Mouse (Mus musculus): ENCODE measurements around the gene Ube2i. TPM values are rescaled to one million over a fixed set of nuclear protein-coding genes. Genes with fewer than 3 reads are reported as not detected.

Gene Ube2i
- total RNA-seq, 2 experiments from 2014 or later = 113 to 136 TPM

DNA sequence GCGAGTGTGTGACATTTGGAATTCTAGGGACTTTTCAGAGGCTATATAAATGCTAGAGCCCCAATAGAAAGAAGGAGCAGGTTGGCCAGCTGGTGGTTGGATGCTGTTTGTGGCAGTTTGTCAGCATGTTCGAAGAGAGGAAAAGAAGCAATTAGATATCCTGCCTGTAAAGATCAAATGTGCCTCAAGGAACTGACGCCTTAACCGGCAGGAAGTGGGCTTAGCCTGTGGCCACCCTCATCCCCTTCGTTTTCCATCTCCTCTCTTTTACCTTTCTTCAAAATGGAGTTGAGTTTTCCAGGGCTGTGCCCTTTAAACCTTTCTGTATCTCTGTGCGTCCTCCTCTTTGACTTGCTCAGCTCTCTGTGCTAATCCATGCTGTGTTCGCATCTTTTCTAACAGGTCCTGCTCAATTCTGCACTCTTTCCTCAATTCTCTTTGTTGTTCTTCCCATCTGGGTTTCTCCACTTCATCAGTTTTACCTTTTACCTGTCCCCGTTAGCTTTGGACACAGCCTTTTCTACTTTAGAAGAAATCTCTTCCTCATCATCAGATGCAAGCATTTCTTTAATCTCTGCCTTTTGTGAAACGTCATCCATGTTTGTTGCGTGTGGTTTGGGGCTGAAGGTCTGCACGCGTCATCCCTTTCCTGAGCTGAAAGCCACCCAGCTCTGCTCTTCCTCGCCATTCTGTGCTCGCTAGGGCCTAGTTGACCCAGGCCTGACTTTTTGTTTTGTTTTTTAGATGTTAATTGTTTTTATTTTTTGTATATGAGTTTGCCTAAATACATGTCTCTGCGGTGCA, 54.7 kb downstream of the Ube2i start:
- DNase-seq = no peak

DNA sequence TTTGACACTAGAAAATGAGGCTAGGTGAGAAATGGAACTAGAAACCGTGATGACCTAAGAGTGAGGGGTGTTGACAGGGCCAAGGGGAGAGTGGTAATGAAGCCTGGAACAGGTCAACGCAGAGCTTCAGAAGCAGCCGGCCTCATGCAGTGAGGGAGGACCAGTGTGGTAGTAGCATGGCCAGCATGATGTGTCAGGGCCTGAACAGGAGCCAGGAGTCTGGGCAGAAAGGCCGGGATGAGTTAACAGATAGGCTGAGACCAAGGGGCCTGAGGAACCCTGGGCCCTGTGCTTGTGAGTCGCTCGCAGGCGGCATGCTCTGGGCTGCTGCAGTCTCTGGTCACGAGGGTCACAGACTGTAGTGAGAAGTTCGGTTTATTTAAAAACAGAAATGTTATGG, 55.5 kb downstream of the Ube2i start:
- no peak for DNase-seq

DNA sequence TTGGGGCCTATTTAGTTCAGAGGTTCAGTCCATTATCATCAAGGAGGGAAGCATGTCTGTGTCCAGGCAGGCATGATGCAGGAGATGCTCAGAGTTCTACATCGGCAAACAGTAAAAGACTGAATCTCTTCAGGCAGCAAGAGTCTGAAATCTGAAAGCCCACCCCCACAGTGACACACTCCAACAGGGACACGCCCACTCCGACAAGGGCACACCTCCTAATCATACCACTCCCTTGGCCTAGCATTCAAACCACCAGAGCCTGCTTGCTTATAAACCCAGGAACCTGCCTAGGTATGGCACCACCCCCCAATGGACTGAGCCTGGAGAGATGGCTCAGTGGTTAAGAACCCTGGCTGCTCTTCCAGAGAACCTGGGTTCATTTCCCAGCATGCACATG, 59.0 kb downstream of the Ube2i start:
- no peak for DNase-seq

Small RNAs within 50 kb of the gene (microRNA-seq; reads per million reads assigned to microRNA genes)
- gene Mir3547 = 0.75 to 1.9 reads per million in 2 experiments

Other genes with a start within 250 kb of the Ube2i start
- 10 to 100 TPM; 16.0 to 16.5 TPM for gene Tmem204, start 191.0 kb downstream of the Ube2i start, total RNA-seq (2021)
- gene Telo2, start 158.7 kb downstream of the Ube2i start, total RNA-seq (2021) = 10 to 100 TPM; 13.0 to 16.1 TPM
- 1 to 10 TPM; 7.3 to 8.7 TPM for gene Ptx4, start 153.9 kb downstream of the Ube2i start, total RNA-seq (2021)
- gene Clcn7, start 141.2 kb downstream of the Ube2i start, total RNA-seq (2021) = 10 to 100 TPM; 14.0 to 20.0 TPM
- gene Ccdc154, start 112.2 kb downstream of the Ube2i start, total RNA-seq (2021) = under 1 TPM; 0.09 TPM
- gene Gm38655, start 99.2 kb downstream of the Ube2i start, total RNA-seq (2021) = not detected
- gene BC003965, start 90.1 kb downstream of the Ube2i start, total RNA-seq (2021) = 10 to 100 TPM; 12.3 to 12.4 TPM
- gene Unkl, start 86.2 kb downstream of the Ube2i start, total RNA-seq (2021) = 1 to 10 TPM; 6.8 to 8.0 TPM
- gene Gnptg, start 34.5 kb downstream of the Ube2i start, total RNA-seq (2021) = 10 to 100 TPM; 13.1 to 13.5 TPM
- 10 to 100 TPM; 21.0 to 21.3 TPM for gene Tsr3, start 34.5 kb downstream of the Ube2i start, total RNA-seq (2021)
- gene Baiap3, start 18.3 kb downstream of the Ube2i start, total RNA-seq (2021) = under 1 TPM; 0.26 to 0.59 TPM
- gene Prss34, start 23.8 kb upstream of the Ube2i start, total RNA-seq (2021) = 1 to 10 TPM; 5.0 to 5.2 TPM
- not detected for gene Prss28, start 34.0 kb upstream of the Ube2i start, total RNA-seq (2021)
- not detected for gene Prss29, start 44.0 kb upstream of the Ube2i start, total RNA-seq (2021)
- 1 to 10 TPM; 7.2 to 8.4 TPM for gene Tpsab1, start 70.9 kb upstream of the Ube2i start, total RNA-seq (2021)
- gene Tpsb2, start 91.7 kb upstream of the Ube2i start, total RNA-seq (2021) = 10 to 100 TPM; 21.3 to 26.2 TPM
- not detected for gene Tpsg1, start 94.7 kb upstream of the Ube2i start, total RNA-seq (2021)
- gene Cacna1h, start 159.2 kb upstream of the Ube2i start, total RNA-seq (2021) = 1 to 10 TPM; 3.2 to 7.0 TPM
- gene Tekt4, start 180.0 kb upstream of the Ube2i start, total RNA-seq (2021) = not detected
- not detected for gene Sstr5, start 222.7 kb upstream of the Ube2i start, total RNA-seq (2021)